Mouse (Mus musculus) frontal cortex, adult 2 months (tissue): ENCODE data around the gene Hpca. TPM values are rescaled to one million over a fixed set of nuclear protein-coding genes. Genes with fewer than 3 reads are reported as not detected.

Experiments used
- DNase-seq, 2 experiments: peaks; one replicate each; pipeline ENCODE4 v3.0.0; 2022; ENCODE audit warnings: low spot score in 1 of 2; ENCODE audit errors: extremely low spot score in 1 of 2
- polyA plus RNA-seq: library from polyadenylated mRNA; depleted of rRNA; stranded (reverse); fragments of >200 nt; gene quantifications from 2 replicates; pipeline ENCODE4 v1.2.3, GENCODE M21; 2012

The Hpca gene
- polyA plus RNA-seq, 1 experiment, result 560 TPM

DNA sequence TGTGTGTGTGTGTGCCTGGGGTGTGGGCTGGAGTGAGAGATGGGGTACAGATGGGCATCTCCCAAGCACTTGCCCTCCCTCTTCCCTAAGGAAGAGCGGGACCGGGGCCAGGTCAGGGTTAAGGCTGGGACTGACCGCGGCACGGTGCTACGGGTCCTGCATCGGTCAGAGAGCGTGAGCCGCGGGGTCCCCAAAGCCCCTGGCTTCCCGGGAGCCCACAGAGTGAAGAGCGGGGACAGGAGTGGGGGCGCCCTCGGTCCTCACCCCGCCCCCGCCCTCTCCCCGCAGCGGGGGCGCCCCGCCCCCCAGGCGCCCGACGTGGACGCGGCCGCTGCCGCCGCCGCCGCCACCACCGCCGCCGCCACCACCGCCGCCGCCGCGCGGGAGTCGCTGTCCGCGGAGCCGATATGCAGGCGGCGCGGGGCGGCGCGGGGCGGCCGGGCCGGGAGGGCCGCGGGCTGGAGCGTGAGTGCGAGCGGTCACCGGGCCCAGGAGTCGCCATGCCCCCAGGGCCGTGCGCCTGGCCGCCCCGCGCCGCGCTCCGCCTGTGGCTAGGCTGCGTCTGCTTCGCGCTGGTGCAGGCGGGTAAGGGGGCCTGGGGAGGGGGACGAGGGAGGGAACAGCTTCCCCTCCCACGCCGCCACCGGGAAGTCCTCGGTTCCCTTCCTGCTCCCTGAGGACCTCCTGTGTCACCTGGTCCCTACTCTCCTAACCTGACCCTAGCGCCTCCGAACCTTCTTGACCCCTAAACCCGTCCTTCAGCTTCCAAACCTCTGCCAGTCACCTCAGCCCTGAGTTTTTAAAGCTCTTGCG, 14.9 kb upstream of the Hpca start, which contains the start of gene Fndc5:
Fndc5 (plus strand) TSS at position 421 of the 813 bp plus-strand sequence.
- DNase-seq, result no peak

DNA sequence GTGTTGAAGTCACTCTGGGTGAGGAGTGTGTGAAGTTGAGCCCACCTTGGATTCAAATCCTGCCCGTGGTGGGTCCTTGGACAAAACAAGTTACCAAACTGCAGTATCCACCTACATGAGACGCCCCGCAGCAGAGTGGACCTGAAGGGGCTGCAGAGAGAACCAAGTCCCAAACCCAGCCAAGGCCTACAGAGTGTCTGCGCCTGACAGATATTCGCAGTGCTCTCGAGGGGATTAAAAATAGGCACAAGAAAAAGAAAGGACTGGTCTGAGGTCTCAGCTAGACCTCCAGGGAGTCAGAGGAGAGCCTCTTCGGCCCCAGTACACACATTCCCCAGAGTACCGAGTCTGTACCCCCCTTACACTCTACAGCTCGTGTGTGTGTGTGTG, 14.3 kb upstream of the Hpca start:
- DNase-seq, result no peak

DNA sequence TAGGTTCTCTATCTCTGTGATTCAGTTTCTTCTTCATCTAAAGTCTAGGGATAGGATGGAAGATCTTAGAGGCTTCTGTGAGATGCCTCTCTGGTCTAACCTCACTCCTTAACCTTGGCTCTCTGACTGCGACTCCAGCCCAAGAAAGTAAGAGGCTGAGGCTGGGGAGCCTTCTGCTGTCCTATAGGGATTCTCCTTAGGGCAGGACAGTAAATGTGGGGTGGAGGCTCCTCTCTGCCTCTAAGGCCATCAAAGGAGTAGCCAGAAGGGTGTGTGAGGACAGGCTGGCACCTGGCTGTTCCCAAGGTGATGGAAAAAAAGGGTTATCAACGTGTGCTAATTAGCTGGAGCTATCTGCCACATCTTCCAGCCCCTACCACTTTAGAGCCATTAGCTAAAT, 13.8 kb upstream of the Hpca start:
- DNase-seq, result no peak

DNA sequence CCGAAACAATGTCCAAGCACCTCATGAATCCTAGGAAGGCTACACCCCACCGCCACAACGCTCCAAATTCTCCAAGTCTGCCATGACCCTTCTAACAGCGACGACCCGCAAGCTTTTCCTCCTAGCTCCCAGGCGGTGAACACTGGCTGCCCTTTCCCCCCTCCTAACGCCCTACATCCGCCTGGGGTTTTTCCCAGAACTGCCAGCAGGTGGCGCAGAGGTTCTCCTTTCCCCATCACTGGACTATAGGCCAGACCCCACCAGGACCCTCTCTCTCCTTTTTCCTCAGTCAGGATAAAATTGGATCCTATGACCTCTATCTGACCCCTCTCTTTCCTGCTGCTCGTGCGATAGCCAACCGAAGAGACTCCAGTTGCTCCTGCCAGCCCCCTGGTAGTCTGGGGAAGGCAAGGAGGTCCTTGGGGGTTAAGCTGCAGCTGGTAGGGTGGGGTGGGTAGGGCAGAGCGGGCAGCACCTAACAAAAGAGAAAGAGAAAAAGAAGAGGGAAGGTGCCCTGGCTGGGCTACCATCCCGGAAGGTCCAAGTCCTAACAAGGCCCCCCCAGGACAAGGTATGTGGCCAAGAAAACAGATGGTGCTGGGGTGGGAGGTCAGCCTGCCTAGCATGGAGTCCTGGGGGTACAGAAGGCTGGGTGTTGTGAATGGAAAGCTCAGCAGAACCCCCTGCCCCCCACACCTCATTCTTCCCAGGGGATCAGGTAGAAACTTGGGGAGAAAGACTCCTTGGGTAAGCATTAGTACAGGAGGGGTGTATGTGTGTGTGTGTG, 13.2 kb upstream of the Hpca start:
- peak in 1 of 2 experiments; percentile 87 for DNase-seq

DNA sequence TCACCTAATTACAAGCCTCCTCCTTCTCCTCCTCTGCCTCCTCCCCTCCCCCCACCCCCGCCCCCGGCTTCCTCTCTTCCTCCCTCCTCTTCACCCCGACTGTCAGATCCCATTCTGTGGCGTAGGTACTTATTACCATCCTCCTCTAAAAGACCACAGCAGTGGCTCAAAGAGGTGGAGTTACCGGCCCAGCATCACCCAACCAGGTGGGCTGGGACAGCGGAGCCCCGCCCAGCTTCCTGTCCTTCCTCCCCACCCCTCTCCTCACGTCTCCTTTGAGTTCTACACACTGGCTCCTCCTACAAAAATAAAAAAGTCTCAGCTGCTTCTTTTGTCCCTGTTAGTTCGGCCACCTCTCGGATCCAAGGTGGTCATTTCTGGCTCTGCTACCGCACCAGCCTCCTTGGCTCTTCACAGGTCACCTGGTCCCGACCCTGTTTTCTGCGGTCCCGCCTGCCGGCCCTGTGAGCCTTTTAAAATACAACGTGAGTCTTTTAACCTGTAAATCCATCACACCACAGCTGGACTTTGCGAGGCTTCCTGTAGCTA, 9.0 kb upstream of the Hpca start:
- no peak for DNase-seq

DNA sequence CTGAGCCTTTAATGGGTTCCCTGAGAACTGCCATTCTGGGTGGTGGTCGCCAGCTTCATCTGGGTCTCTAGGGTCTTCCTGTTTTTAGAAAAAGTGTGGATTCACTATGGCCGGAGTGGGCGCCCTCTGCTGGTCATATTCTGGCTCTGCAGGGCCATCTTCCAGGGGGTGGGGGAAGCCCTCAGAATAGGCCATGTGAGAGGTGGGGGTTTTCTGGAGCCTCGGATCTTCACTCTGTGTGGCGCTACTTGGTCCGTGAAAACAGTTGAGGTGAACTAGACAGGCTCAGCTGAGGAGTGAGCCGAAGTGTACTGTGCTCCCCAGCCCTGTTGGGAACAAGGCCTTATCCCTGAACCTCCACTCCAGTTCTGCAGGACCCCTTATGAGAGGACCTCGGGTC, 8.3 kb upstream of the Hpca start:
- DNase-seq, result no peak

DNA sequence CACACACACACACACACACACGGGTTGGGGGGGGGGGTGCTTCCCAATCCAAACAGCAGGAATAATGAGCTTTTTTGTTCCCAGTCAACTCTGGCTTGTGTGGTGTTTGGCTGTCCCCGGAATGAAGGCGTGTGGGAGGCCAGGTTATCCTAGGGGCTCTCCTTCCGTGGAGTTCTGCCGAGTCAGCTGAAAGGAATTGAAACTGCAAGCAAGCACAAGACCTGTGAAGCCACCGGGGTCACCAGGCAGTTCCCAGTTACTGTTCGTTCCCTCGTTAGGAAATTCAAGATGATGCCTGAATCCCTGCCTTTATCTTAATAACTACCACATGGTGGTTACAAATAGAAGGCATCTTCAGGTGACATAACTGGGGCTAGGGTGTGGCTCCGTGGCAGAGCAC, 7.6 kb upstream of the Hpca start:
- no peak for DNase-seq

DNA sequence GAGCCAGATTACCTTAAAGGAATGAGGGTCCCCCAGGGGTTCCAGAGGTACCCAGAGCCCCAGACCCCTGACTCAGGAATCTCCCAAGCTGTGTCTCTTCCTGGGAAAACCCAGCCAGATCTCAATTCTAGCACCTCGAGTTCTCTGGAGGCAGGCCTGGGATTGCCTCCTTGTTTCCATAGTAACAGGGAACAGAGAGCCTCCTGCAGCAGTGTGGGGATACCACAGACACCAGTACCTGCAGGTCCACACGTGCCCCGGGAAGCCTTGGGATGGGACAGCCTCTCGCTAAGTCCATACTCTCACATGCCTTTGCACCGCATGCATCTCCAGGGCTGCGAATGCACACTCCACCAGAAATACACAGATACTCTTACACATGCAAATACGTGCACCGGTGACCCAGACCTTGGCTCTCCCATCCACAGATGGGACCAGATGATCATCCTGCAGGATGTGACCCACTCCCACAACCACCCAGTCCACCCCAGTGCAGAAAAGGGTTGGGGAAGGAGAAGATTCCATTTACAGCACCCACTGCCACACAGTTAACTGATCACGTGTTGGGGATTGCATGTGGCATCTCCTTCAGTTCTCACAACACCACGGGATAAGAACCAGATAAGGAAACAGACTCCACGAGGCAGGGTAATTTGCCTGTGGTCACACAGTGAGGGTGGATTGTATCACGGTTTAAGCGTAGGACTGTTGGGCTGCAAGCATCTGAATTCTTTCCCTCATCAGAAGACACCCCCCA, 6.9 kb upstream of the Hpca start:
- DNase-seq, result peak; percentile 66 to 72

DNA sequence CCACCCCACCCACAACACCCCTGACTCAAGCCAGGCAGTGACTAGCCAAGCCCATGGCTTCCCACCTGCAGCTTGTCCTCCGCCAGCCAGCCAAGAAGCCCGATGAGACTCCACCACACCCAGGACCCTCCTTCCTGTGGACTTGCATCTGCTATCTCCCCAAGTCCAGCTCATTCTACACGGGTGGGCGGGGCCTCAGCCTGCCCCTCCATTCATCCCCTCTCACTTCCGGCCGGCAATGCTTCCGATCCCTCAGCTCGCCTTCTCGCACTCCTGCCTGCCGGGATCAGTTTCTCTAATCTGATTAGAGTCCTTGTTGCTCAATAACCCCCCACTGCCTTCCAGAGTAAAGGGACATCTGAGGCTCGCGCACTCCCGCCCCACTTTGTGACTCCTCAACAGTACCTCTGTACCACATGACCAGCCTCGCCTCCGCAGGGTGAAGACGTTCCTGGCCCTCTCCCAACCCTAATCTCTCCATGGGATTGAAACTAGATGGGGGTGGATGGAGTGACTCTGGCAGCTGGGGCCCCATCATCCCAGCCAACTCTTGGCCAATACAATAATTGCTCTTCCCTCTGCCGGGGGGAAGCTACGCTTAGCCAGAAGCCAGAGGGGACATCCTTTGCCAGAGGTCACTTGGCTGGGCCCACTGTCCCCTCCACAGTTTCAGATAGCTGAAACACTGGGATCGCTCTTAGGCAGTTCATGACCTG, 4.1 kb upstream of the Hpca start:
- no peak for DNase-seq

DNA sequence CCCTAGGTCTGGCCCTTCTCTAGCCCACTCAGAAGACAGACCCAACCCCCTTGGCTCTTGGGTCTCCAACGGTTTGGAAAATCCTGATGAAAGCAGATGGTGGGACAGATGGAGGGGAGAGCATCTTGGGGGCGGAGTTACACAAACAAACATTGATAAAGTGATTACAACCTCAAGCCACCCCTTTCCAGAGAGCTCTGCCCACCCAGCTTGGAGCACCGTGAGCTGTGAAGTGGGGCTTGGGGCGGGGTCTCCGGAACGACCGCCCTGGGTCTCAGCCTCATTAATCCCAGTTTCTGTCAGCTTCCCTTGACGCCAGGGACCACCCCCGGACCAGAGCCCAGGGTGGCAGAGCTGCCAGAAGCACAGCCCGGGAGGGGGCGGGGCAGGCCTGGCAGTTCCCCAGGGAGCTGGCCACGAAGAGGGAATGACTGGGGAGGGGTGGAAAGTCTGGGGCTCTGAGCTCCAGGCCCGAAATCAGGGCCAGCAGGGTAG, 2.9 kb upstream of the Hpca start:
- peak in 1 of 2 experiments; percentile 71 for DNase-seq

DNA sequence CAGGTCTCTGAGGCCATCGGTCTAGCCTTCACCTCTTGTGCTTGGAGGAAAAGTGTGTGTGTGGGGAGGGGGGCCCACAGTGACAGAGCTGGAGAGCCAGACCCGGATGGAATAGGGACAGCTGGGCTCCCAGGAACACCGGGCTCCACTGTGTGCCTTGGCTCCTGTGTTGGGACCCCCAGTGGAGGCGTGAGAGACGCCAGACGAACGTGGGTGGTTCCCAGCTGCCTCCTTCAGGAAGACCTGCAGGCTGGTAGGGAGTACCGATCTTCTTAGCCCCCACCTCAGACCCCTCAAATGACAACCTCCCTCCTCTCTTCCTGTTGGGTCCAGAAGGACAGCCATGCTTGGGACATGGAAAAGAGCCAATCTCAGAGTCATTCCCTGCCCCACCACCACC, 883 bp upstream of the Hpca start:
- DNase-seq, result no peak

DNA sequence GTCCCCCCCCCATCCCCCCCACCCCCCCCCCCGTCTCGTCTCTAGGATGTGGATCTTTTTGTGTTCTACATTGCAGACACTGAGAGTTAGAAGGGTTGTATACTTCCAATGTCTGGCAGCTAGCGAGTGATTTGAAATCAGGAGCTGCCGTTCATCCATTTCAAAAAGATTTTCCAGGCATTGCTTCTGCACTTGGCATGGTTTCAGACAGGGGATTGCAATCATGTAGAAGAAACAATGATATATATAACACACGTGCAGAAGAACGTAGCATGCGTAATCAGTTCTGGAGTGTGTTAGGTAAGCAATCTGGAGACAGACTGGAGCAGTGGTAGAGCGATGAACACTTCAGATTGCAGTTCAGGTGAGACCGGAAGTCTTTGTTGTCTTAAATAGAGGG, 271 bp upstream of the Hpca start:
- DNase-seq, result no peak

DNA sequence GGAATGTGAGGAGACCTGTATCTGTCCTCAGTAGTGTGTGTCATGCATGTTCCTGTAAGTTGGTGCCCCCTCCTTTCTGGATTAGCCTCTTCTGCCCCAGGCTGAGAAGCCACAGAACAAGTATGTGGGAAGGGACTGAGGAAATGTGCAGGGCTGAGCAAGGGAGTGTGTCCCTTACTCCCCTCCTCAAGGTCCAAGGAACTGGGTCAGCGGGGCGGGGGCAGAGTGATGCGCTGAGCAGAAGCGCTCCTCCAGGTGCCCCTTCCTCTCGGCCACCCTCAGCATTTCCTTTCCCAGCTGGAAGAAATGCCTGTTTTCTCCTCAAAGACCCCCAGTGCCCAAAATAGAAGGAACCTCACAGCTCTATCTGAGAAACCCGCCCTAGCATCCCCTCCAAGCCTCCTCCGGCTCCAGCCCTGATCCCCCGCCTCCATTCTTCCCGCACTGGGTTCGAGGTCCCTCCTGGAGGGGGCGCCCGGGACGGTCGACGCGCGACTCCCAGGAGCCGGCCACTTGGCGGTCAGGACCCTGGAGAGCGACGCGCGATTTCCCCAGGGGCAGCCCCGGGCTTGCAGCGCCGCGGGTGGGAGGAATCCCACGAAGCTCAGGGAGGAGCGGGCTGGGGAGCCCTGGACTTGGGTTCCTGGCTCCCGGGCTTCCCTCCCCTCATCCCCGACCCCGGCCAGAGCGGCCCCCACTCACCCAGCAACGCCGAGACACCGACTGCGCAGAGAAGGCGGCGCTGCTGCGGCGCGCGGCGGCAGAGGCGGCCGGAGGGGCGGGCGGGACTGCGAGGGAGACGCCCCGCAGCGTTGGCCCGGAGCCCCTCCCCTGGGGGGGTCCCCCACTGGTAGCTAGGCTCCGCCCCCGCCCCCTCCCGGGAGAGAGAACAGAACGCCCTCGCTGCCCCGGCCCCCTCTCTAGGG, 1.1 kb downstream of the Hpca start:
- DNase-seq, result peak in 1 of 2 experiments; percentile 72

DNA sequence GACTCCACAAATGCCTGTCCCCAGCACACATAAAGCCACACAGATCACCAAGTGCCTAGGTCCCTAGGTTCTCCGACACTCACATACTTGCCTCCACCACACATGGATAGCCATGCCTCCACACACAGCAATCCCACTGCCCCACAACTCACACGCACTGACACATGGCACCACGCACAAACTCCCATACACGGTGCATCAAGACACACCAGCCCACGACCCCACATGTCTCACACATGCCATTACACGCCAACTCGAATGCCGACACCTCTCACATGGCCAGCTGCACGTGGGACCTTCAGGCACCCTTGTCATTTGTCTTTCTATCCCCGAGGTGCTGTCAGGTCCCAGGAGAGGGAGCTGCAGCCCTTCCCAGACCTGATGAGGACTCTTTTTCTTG, 2.1 kb downstream of the Hpca start:
- DNase-seq, result no peak

DNA sequence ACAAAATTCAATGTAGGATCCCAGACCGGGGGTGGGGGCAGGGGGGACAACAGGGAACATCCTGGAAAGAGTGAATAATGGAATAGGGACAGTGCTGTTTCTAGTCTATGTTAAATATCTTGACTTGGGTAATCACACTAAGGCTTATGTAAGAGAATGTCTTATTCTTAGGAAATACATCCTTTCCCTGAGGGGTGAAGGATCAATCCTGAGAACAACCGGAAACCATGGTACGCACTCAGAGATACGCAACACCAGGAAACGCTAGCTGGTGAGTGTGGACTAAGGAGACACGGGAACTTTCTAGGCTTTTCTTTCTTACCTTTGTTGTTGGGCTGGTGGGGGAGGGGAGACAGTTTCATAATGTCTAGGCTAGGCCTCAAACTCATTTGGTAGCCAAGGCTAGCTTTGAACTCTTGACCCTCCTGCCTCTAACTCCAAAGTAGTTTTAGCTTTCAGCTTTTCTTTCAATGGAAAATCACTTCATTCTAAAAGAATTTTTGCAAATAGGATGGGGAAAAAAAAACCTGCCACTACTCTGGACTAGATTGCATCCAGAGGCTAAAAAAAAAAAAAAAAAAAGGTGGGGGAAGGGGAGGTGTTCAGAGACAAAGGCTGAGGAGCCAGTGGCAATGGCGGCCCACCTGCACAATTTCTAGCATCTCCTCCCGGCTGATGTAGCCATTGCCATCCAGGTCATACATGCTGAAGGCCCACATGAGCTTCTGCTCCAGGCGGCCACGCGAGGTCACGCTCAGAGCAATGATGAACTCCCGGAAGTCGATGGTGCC, 3.9 kb downstream of the Hpca start:
- no peak for DNase-seq

DNA sequence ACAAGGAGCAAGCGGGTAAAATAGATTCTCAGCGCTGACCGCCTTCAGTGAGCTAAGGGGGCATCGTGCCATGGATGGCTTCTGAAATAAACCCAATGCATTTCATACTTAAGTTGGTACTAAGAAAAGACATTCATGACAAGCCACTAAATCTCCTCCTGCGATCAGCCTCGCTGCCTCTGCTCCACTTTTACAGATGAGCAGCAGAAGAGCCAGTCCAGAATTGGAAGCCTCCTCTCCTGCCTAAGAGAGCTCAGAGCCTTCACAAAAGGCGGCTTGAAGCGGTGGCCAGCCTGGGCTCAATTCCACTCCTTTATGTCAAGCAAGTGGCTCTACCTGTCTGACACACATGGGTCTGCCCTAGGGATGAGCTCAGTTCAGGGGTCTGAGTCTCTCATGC, 5.1 kb downstream of the Hpca start:
- DNase-seq, result no peak

DNA sequence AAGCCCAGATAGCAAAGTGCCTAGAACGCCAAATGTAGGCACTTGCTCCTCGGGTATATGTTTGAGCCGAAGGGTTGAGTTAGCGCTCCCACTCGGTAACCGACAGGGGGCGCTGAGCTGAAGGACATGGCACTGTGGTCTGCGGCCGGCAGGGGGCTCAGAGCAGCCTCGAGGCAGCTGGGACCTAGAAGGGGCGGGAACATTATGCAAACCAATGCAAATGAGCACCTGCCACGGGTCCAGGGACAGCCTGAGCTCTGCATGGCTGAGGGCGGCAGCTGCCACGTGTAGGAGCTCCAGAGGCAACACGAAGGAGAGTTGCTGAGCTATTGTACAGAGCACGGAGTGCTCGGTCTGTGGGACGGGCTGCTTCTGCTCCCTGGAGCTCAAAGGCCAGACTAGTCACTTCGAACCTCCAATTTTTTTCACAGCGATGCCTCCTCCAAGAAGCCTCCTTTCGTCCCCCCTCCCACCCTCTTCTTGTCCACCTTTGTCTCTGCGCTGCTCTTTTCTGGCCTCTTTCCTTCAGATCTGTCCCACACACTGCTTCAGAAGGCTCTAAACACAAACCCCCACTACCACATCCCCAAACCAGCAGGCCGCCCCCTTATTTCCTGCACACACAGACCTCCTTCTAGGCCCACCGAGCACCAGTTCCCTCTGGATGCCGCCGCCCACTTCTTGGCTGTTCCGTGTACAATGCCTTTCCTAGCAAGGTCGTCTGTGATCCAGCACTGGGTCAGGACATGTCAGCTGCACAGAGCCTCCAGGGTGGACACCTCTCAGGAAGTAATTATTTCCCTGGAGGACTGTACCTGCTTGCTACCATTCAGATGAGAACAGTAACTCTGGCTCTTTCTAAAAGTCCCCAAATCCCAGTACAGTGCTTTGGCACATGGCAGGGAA, 8.5 kb downstream of the Hpca start:
- DNase-seq, result peak; percentile 82 to 93
